Mouse (Mus musculus) adrenal gland, postnatal 25 days (tissue): ENCODE measurements at regions not wholly inside any gene's neighbourhood (a gene's known extent, or its start where the extent isn't known, plus 50 kb on each side); places are given as distances from the start of the nearest gene placed in this dataset.

Experiments used
- DNase-seq: peaks from one replicate; pipeline ENCODE4 v3.0.0; 2021; ENCODE audit warnings: mixed read lengths

- no peak for DNase-seq
Measured at GRCm38 (mm10) chr8:126737032-126737431, 143.2 kb upstream of the Irf2bp2 start.

GRCm38 (mm10) chr8:126736441-126736962 lies 142.7 kb upstream of the Irf2bp2 start:
- no peak for DNase-seq

- DNase-seq = peak; percentile 80
Measured at GRCm38 (mm10) chr8:126735488-126736440, 142.0 kb upstream of the Irf2bp2 start.

- DNase-seq = no peak
Measured at GRCm38 (mm10) chr8:126734743-126735487, 141.1 kb upstream of the Irf2bp2 start.

- DNase-seq = no peak
Measured at GRCm38 (mm10) chr8:126733779-126734178, 140.0 kb upstream of the Irf2bp2 start.

- DNase-seq = no peak
Measured at GRCm38 (mm10) chr8:126733307-126733706, 139.5 kb upstream of the Irf2bp2 start.

GRCm38 (mm10) chr8:126730017-126730631 lies 136.3 kb upstream of the Irf2bp2 start:
- DNase-seq = no peak

- DNase-seq = no peak
Measured at GRCm38 (mm10) chr8:126728987-126729632, 135.3 kb upstream of the Irf2bp2 start.

- DNase-seq = no peak
Measured at GRCm38 (mm10) chr8:126728135-126728534, 134.3 kb upstream of the Irf2bp2 start.

GRCm38 (mm10) chr8:126727068-126727467 lies 133.3 kb upstream of the Irf2bp2 start:
- no peak for DNase-seq

- no peak for DNase-seq
Measured at GRCm38 (mm10) chr8:126723259-126724122, 129.7 kb upstream of the Irf2bp2 start.

GRCm38 (mm10) chr8:126721621-126722020 lies 127.8 kb upstream of the Irf2bp2 start:
- no peak for DNase-seq

GRCm38 (mm10) chr8:126720473-126721145 lies 126.8 kb upstream of the Irf2bp2 start:
- DNase-seq = no peak

- DNase-seq = no peak
Measured at GRCm38 (mm10) chr8:126719748-126720147, 126.0 kb upstream of the Irf2bp2 start.

- no peak for DNase-seq
Measured at GRCm38 (mm10) chr8:126717652-126718155, 123.9 kb upstream of the Irf2bp2 start.

- no peak for DNase-seq
Measured at GRCm38 (mm10) chr8:126715666-126716065, 121.9 kb upstream of the Irf2bp2 start.

- DNase-seq = no peak
Measured at GRCm38 (mm10) chr8:126713602-126714145, 119.9 kb upstream of the Irf2bp2 start.

GRCm38 (mm10) chr8:126713181-126713580 lies 119.4 kb upstream of the Irf2bp2 start:
- DNase-seq = no peak

GRCm38 (mm10) chr8:126712749-126713148 lies 119.0 kb upstream of the Irf2bp2 start:
- no peak for DNase-seq

- DNase-seq = no peak
Measured at GRCm38 (mm10) chr8:126708956-126709355, 115.2 kb upstream of the Irf2bp2 start.
